Mouse (Mus musculus) midbrain, embryonic 10.5 days (tissue): ENCODE results near the gene Mphosph8. TPM values are rescaled to one million over a fixed set of nuclear protein-coding genes. Genes with fewer than 3 reads are reported as not detected.

ENCODE experiments used
- DNase-seq: peaks from one replicate; pipeline ENCODE4 v3.0.0-alpha.2; 2017; ENCODE audit warnings: low spot score
- H3K27ac ChIP-seq: fragments of 300-500 bp; sonication (generic); replicated peaks from 2 replicates; pipeline ENCODE4 v1.5.1; 2016; ENCODE audit warnings: mild to moderate bottlenecking
- H3K27me3 ChIP-seq: fragments of 300-500 bp; sonication (generic); 2 replicates; pipeline ENCODE4 v1.6.1; 2016; ENCODE audit warnings: low read depth, mild to moderate bottlenecking; ENCODE audit not compliant: poor library complexity, severe bottlenecking
- H3K36me3 ChIP-seq: fragments of 300-500 bp; sonication (generic); 2 replicates; pipeline ENCODE4 v1.6.1; 2016; ENCODE audit warnings: mild to moderate bottlenecking, moderate library complexity
- H3K4me1 ChIP-seq: fragments of 300-500 bp; sonication (generic); 2 replicates; pipeline ENCODE4 v1.6.1; 2016
- H3K4me3 ChIP-seq: fragments of 300-500 bp; sonication (generic); 2 replicates; pipeline ENCODE4 v1.5.1; 2016; ENCODE audit warnings: mild to moderate bottlenecking, moderate library complexity
- H3K9me3 ChIP-seq: fragments of 300-500 bp; sonication (generic); replicated peaks from 2 replicates; pipeline ENCODE4 v1.6.1; 2016; ENCODE audit warnings: mild to moderate bottlenecking
- WGBS: fragments of 180-500 bp; shearing (Covaris S2); methylation state at CpG from one replicate; pipeline ENCODE4 v1.1.7; 2016; 5-methylcytosine and 5-hydroxymethylcytosine counted together
- polyA plus RNA-seq: library from polyadenylated mRNA; unstranded; fragments of >200 nt; fragmentation: Nextera tagmentation; extraction: Ambion mirVana; gene quantifications from 2 replicates; pipeline ENCODE4 v1.2.1, GENCODE M21; 2016

Mphosph8 gene
- polyA plus RNA-seq, 1 experiment from 2014 or later, result 40.6 TPM

DNA sequence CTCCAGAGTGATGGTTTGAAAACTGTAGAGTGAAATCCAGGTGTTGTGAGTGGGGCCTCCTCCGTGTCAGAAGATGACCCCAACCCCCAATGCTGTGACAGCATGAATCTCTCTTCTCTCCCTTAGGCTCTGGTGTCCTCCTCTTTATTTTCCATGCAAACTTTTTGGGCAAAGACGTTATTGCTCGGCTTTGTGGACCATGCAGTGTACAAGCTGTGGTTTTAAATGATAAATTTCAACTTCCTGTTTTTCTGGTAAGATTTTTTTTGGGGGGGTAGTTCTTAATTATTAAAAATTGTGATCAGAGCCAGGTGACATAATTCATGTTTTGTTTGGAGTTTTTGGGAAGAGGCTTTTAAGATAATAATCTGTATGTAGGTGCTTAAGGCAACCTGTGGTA lies 27.4 kb downstream of the Mphosph8 start:
- no peaks in the 10 kb centered on the region for H3K4me1 ChIP-seq
- no peak overlapping the region for H3K27ac ChIP-seq
- H3K36me3 ChIP-seq, result peaks cover 100% of the 10 kb centered on the region
- no peaks in the 10 kb centered on the region for H3K9me3 ChIP-seq
- no peak overlapping the region for H3K4me3 ChIP-seq
- H3K27me3 ChIP-seq, result no peaks in the 10 kb centered on the region
- 86% methylated on average over 3 of the region's 3 CpGs for WGBS
- no peak for DNase-seq

DNA sequence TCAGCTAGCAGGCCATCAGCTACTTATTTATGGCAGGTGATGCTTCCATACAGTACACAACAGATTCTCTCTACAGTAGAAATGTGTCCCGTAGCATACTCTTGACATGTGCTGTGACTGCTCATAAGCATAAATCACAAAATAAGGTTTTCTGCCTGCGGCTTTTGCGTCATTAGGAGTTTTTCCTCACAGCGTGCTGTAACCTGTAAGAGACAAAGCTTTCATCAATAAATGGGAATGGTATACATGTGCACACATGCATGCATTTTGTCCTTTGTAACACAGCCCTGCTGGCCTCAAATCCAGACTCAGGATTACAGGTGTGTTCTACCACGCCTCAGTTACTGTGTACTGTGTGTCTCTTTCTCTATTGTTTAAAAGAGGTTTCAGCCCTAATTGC lies 29.8 kb downstream of the Mphosph8 start:
- H3K4me1 ChIP-seq, result no peaks in the 10 kb centered on the region
- H3K36me3 ChIP-seq, result peaks cover 84% of the 10 kb centered on the region
- no peak overlapping the region for H3K27ac ChIP-seq
- H3K4me3 ChIP-seq, result no peak overlapping the region
- H3K27me3 ChIP-seq, result no peaks in the 10 kb centered on the region
- no peaks in the 10 kb centered on the region for H3K9me3 ChIP-seq
- WGBS, result 95% methylated on average over 5 of the region's 5 CpGs
- DNase-seq, result no peak

DNA sequence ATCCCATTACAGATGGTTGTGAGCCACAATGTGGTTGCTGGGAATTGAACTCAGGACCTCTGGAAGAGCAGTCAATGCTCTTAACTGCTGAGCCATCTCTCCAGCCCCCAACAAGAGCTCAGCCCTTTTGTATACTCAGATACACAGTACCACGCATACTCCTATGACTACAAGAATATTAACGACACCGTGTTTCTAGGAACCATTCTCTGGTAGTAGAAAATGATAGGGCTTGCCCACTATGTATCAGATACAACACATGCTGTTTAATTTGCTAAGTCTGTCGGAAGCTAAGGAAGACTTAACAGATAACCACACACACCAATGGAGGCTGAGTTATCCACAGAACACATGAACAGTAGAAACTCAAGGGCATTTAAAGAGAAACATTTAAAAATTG lies 34.6 kb downstream of the Mphosph8 start:
- 96% methylated on average over 4 of the region's 4 CpGs for WGBS
- Histone ChIP-seq H3K4me1 (no peaks in the 10 kb centered on the region), H3K36me3 (peaks cover 43% of the 10 kb centered on the region), H3K4me3 (no peak overlapping the region), H3K27me3 (no peaks in the 10 kb centered on the region), H3K9me3 (no peaks in the 10 kb centered on the region), H3K27ac (no peak overlapping the region)
- no peak for DNase-seq

GRCm38 (mm10) chr14:56705687-56706086 lies 37.6 kb downstream of the Mphosph8 start:
- 88% methylated on average over 4 of the region's 4 CpGs for WGBS

DNA sequence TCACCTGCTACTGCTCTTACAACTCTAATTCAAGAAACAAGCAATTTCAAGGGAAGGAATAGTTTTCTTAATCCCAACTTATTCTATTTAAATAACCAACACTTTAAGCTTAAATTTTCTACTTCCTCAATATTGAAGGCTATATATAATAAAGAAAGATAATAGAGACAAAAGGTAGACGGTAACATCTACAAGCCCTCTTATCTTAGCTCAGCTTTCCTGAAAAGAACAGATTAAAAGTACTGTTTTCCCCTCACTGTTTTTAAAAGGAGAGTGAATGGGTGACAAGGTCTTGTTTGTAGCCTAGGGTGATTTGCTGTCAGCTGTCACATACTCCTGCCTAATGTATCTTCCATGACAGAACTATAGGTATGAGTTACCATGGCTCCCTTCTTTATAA lies 58.4 kb downstream of the Mphosph8 start:
- no peak for DNase-seq
- H3K27me3 ChIP-seq, result no peaks in the 10 kb centered on the region
- H3K4me3 ChIP-seq, result no peak overlapping the region
- H3K36me3 ChIP-seq, result peaks cover 26% of the 10 kb centered on the region
- H3K4me1 ChIP-seq, result no peaks in the 10 kb centered on the region
- H3K9me3 ChIP-seq, result no peaks in the 10 kb centered on the region
- H3K27ac ChIP-seq, result no peak overlapping the region
- WGBS, result 98% methylated on average over 1 of the region's 1 CpGs

More at GRCm38 (mm10) chr14:56705687-56706086, 37.6 kb downstream of the Mphosph8 start:
- DNase-seq, result no peak
- peaks cover 21% of the 10 kb centered on the region for H3K36me3 ChIP-seq
- no peak overlapping the region for H3K27ac ChIP-seq
- H3K4me1 ChIP-seq, result no peaks in the 10 kb centered on the region
- no peak overlapping the region for H3K4me3 ChIP-seq
- H3K9me3 ChIP-seq, result no peaks in the 10 kb centered on the region
- H3K27me3 ChIP-seq, result no peaks in the 10 kb centered on the region

DNA sequence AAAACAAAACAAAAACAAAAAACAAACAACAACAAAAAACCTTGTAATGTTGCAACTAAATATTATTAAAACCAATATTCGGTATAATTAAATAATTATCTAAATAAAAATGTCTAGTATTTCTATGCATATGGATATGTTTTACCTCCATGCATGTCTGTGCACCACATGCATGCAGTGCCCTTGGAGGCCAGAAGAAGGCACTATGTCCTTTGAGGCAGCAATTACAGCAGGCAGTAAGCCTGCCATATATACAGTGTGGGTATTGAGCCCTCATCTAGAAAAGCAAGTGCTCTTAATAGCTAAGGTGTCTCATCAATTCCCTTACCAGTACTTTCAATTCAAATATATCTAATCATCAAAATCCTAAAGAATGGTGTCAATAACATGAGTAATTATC lies 72.1 kb downstream of the Mphosph8 start:
- WGBS, result 85% methylated on average over 1 of the region's 1 CpGs
- no peaks in the 10 kb centered on the region for H3K9me3 ChIP-seq
- H3K4me3 ChIP-seq, result no peak overlapping the region
- peaks cover 62% of the 10 kb centered on the region for H3K36me3 ChIP-seq
- no peaks in the 10 kb centered on the region for H3K4me1 ChIP-seq
- no peaks in the 10 kb centered on the region for H3K27me3 ChIP-seq
- H3K27ac ChIP-seq, result no peak overlapping the region
- no peak for DNase-seq

Other genes starting within 250 kb of the Mphosph8 start
- gene Cenpj, start 92.8 kb upstream of the Mphosph8 start, polyA plus RNA-seq, result 23.5 and 24.3 TPM in 2 replicates
- 1.4 and 1.6 TPM in 2 replicates for gene Parp4, start 92.6 kb upstream of the Mphosph8 start, polyA plus RNA-seq
- gene Pspc1, start 110.1 kb downstream of the Mphosph8 start, polyA plus RNA-seq, result 43.1 and 44.5 TPM in 2 replicates
- gene Zmym5, start 143.5 kb downstream of the Mphosph8 start, polyA plus RNA-seq, result 24.8 and 26.6 TPM in 2 replicates
- gene Zmym2, start 218.4 kb downstream of the Mphosph8 start, polyA plus RNA-seq, result 57.3 and 71.1 TPM in 2 replicates